Mouse (Mus musculus): Measurements from ENCODE around the gene Poc1a. TPM values are rescaled to one million over a fixed set of nuclear protein-coding genes. Genes with fewer than 3 reads are reported as not detected.

Poc1a gene
- polyA plus RNA-seq (2012; rRNA removed): 24.2 and 25.6 TPM in 2 replicates

GRCm38 (mm10) chr9:106280808-106281544, at the start of gene Poc1a:
Gene Poc1a, plus strand, starts transcription at chr9:106281061.
- DNase-seq (ENCODE audit: extremely low spot score in 1 of 2, low spot score in 1 of 2): peak; percentile 94 to 95

- DNase-seq (ENCODE audit: extremely low spot score in 1 of 2, low spot score in 1 of 2): no peak
Measured at GRCm38 (mm10) chr9:106231220-106231619, 49.6 kb upstream of the Poc1a start.

DNA sequence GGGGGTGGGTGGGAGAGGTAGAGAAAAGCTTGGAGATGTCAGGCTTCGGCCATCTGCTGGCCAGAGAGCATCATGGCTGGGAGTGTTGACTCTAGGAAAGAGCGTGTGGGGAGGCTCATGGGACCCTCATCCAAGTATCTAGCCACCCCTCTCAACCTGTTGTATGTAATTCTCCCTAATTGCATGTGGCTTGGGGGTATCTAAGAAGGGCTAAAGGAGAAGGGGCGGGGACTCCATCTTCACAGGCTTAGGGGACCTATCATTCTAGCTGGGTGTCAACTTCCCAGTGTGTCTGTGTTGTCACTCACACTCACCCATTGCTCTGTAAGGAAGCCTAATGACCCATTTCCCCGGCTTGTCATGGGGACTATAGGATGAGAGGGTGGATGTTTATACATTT, 49.0 kb upstream of the Poc1a start:
- DNase-seq (ENCODE audit: extremely low spot score in 1 of 2, low spot score in 1 of 2): no peak

GRCm38 (mm10) chr9:106232956-106233355, 47.9 kb upstream of the Poc1a start:
- DNase-seq (ENCODE audit: extremely low spot score in 1 of 2, low spot score in 1 of 2): no peak

DNA sequence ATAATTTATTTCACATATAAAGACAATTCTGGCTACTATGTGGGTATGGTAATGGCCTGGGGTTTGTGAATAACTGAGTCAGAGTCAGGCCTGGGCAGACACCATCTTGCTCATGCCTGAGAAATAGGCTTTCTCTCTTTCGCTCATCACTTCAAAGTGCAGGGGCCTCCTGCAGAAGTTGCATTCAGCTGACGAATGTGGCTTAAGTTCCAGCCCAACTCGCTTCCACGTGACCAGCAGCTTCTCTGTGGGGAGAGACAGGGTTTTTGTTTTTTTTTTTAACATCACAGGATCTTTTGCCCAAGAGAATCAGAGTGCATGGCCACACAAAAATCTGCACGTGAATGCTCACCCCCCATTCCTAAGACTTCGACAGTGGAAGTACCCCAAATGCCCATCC, 46.9 kb upstream of the Poc1a start:
- DNase-seq (ENCODE audit: extremely low spot score in 1 of 2, low spot score in 1 of 2): no peak

DNA sequence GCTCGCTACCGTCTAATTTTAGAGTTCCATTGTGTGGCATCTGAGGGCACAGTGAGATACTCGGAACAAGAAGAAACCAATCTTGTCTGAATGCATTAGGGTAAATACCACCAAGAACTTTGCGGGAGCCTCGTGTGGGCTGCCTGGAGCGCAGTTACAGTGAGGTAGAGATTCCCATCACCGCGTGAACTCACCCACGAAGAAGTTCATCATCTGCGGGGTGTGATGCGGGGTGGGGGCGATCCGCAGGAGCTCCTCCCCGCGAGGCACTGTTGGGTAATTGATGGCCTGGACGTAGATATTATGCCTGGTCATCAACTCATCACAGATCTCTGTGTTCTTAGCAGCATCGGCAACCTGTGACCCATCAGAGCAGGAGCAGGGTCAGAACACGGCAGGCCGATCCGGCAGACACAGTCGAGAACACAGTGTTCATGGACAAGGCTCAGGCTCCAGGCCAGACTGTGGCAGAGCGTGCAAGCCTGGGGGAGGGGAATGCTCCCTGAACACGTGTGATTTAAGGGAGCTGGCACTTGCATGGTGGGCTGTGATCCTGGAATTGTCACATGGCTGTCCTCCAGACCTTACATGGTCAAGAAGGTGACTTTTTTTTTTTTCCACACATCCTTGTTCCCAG, 45.5 kb upstream of the Poc1a start:
- DNase-seq (ENCODE audit: extremely low spot score in 1 of 2, low spot score in 1 of 2): peak in 1 of 2 experiments; percentile 35

GRCm38 (mm10) chr9:106236156-106236817, 44.6 kb upstream of the Poc1a start:
- no peak for DNase-seq (ENCODE audit: extremely low spot score in 1 of 2, low spot score in 1 of 2)

DNA sequence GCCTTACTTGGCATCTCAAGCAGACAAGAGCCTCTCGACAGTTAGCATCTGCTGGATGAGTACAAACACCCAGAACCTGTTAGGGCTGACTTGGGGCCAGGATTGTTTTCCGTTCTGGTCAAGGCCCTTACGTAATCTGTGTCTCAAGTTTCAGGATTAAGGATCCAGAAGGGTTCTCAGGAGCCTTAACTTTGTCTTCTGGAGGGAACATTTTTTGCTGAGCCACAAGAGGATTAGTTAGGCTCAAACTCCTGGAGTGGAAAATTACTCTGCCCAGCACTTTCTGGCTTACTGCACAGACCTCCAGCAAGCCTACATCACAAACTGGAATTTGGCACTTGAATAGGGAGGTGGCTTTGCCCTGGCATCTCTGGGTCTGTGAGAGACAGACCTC, 44.0 kb upstream of the Poc1a start:
- no peak for DNase-seq (ENCODE audit: extremely low spot score in 1 of 2, low spot score in 1 of 2)

DNA sequence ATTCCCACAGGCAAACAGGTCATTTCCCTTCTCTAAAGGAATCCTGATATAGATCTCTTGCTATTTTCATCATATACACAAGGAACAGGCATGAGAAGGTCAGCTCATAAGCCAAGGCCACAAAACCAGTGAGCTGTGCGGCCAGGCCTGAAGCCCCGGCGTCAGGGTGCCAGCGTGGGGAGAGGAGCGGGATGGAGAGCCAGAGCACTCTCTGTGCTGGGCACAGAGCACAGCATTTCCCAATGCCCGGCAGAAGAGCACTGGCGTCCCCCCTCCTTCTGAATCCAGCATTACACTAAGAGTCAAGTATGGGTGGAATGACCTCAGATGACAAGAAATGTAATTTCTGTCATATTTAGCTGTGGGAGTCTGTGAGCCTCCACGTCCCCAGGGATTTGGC, 43.5 kb upstream of the Poc1a start:
- no peak for DNase-seq (ENCODE audit: extremely low spot score in 1 of 2, low spot score in 1 of 2)

GRCm38 (mm10) chr9:106237878-106238277, 43.0 kb upstream of the Poc1a start:
- DNase-seq (ENCODE audit: extremely low spot score in 1 of 2, low spot score in 1 of 2): no peak

- no peak for DNase-seq (ENCODE audit: extremely low spot score in 1 of 2, low spot score in 1 of 2)
Measured at GRCm38 (mm10) chr9:106241541-106242164, 39.2 kb upstream of the Poc1a start.

DNA sequence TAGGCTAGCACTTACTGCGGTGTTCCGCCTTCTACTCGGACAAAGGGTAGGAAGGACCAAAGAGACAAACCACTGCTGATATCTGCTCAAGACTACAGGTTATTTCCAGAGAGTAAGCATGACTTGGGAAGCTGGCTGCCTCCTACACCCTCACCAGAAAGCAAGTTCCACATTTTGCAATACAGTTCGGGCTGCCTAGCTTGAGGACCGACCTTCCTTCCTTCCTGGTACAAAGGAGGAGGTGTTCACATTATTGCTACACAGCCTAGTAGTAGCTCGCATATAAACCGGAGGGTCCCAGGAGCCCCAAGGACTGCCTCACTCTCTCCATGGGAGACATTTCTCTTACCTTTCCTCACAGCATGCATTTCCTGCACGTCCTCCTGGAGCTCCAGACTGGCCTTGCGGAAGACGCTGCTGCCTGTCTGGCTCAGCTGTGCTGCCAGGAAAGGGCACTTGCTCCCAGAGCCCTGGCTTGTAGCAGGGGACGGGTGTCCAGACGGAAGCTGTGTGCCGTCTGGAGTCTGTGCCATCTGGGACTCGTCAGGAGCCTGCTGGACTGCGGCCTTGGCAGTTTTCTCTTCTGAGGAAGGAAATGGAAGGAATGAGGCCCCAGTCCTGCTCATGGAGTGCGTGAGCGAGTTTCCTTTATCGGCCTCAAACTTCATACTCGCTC, 37.9 kb upstream of the Poc1a start:
- DNase-seq (ENCODE audit: extremely low spot score in 1 of 2, low spot score in 1 of 2): no peak

DNA sequence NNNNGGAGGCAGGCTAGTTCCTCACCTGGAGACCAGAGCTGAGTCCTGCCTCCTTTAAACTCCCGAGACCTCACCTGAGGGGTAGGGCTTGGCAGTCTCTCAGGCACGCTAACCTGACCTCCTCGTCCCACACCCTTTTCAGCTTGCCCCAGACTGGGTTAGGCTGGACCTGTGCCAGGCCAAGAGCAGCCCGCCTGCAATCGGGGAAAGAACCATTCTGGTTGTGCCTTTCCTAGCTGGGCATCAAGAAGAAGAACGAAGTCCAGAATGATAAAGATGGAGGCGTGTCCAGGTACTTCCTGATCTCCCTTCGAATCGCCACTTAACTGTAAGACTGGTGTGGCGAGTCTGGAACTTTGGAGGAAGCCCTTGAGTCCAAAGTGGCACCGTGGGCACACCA, 31.3 kb upstream of the Poc1a start:
- DNase-seq (ENCODE audit: extremely low spot score in 1 of 2, low spot score in 1 of 2): no peak

DNA sequence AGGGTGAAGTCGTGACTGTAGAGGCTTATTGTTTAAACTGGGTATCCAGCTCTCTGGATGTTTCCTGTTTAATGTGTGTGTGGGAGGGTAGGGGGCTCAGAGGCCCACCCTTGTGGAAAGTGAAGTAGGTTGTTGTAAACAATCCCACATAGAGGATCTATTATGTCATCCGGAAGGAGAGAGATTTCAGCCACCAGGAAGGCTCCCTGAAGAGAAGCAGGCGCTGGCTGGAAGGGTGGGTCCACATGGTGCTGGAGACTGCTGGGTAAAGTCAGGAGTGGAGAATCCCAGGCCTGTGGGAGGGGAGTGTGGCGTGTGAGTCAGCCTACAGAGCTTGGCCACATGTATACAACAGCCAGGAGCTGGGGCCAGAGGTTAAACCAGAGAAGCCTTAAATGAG, 30.6 kb upstream of the Poc1a start:
- DNase-seq (ENCODE audit: extremely low spot score in 1 of 2, low spot score in 1 of 2): no peak

GRCm38 (mm10) chr9:106251066-106251465, 29.8 kb upstream of the Poc1a start:
- no peak for DNase-seq (ENCODE audit: extremely low spot score in 1 of 2, low spot score in 1 of 2)

DNA sequence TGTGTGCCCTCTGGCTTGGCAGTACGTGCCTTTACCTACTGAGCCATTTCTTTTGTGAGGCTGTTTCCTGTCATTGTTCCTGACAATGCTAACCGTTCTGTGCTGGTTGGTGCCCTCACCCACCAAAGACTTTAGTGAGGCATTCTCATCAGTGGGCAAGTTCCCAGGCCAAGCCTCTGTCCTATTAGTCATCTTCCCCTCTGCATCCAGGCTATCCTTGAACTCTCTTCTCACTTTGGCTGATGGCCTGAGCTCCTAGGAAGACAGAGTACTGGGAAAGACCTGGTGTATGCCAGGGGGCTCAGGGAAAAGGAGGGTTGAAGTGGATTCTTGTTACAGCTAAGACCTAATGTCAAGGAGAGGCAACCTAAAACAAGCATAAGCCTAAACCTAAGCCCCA, 26.9 kb upstream of the Poc1a start:
- no peak for DNase-seq (ENCODE audit: extremely low spot score in 1 of 2, low spot score in 1 of 2)

GRCm38 (mm10) chr9:106258412-106258811, 22.4 kb upstream of the Poc1a start:
- no peak for DNase-seq (ENCODE audit: extremely low spot score in 1 of 2, low spot score in 1 of 2)

DNA sequence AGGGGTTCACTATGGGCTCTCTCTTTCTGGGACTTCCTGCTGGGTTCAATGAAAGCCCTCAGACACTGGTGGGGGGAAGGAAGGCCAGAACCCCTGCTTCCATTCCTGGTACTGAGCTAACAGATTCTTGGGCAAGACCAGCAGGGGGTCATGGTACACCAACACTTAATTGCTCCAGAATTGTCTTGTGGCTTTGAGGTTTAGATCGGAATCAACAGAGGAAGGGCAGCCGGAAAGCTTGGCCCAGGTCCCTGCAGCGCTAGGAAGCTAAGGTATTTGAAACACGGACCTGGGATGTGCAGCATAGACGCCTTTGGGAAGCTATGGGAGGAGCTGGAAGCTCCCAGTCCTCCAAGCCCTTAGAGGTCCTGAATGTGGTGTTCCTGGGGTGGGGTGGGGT, 21.9 kb upstream of the Poc1a start:
- no peak for DNase-seq (ENCODE audit: extremely low spot score in 1 of 2, low spot score in 1 of 2)

DNA sequence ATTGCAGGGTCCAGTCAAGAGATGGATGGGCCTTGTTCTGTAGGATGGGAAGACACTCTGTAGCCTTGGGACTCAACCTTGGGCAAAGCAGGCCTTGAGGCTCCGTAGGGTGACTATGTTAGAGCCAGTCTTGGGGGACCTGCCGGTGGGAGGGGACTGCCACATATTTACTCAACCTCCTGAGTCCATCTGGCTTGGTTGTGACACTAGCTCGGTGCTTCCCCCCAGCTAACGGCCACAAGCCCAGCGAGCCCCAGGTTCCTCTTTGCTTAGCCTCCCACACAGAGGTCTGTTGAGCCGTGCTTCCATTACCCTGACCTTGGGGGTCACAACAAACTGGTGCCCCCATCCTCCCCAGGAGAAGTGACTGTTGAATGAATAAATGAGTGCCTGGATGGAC, 19.8 kb upstream of the Poc1a start:
- DNase-seq (ENCODE audit: extremely low spot score in 1 of 2, low spot score in 1 of 2): no peak

GRCm38 (mm10) chr9:106261491-106261890, 19.4 kb upstream of the Poc1a start:
- no peak for DNase-seq (ENCODE audit: extremely low spot score in 1 of 2, low spot score in 1 of 2)

- no peak for DNase-seq (ENCODE audit: extremely low spot score in 1 of 2, low spot score in 1 of 2)
Measured at GRCm38 (mm10) chr9:106262075-106262474, 18.8 kb upstream of the Poc1a start.

All from frontal cortex, adult 2 months (tissue).